Mouse (Mus musculus) forebrain, embryonic 15.5 days (tissue): ENCODE results near the gene Dgke. TPM values are rescaled to one million over a fixed set of nuclear protein-coding genes. Genes with fewer than 3 reads are reported as not detected.

ENCODE experiments used
- polyA plus RNA-seq: library from polyadenylated mRNA; unstranded; fragments of >200 nt; fragmentation: Nextera tagmentation; extraction: Ambion mirVana; gene quantifications from 2 replicates; pipeline ENCODE4 v1.2.1, GENCODE M21; 2015

Gene Dgke
- polyA plus RNA-seq, 1 experiment from 2014 or later = 16.8 TPM

Other genes with a start within 250 kb of the Dgke start
- 30.5 and 34.0 TPM in 2 replicates for gene Akap1, start 202.3 kb downstream of the Dgke start, polyA plus RNA-seq
- 32.7 and 33.8 TPM in 2 replicates for gene Scpep1, start 111.4 kb downstream of the Dgke start, polyA plus RNA-seq
- gene Elobl, start 99.9 kb downstream of the Dgke start, polyA plus RNA-seq = not detected in 2 replicates
- 27.7 and 30.5 TPM in 2 replicates for gene Coil, start 96.6 kb downstream of the Dgke start, polyA plus RNA-seq
- gene Trim25, start 67.5 kb downstream of the Dgke start, polyA plus RNA-seq = 2.8 and 3.9 TPM in 2 replicates
- not detected in 2 replicates for gene Gm525, start 7.0 kb upstream of the Dgke start, polyA plus RNA-seq
- 3.6 and 4.3 TPM in 2 replicates for gene Nog, start 235.5 kb upstream of the Dgke start, polyA plus RNA-seq